Mouse (Mus musculus) naive thymus-derived CD4-positive, alpha-beta T cell, adult 2 months (primary cell): ENCODE data around the gene Grhpr.
"Not testable (repeated sequence)": the region's sequence is repeated elsewhere in the genome, so short reads cannot be mapped to it uniquely, and the experiment has no call there.

Experiments used
- DNase-seq: peaks from one replicate; pipeline ENCODE4 v3.0.0-alpha.2; 2011; ENCODE audit warnings: low read depth

The Grhpr gene

DNA sequence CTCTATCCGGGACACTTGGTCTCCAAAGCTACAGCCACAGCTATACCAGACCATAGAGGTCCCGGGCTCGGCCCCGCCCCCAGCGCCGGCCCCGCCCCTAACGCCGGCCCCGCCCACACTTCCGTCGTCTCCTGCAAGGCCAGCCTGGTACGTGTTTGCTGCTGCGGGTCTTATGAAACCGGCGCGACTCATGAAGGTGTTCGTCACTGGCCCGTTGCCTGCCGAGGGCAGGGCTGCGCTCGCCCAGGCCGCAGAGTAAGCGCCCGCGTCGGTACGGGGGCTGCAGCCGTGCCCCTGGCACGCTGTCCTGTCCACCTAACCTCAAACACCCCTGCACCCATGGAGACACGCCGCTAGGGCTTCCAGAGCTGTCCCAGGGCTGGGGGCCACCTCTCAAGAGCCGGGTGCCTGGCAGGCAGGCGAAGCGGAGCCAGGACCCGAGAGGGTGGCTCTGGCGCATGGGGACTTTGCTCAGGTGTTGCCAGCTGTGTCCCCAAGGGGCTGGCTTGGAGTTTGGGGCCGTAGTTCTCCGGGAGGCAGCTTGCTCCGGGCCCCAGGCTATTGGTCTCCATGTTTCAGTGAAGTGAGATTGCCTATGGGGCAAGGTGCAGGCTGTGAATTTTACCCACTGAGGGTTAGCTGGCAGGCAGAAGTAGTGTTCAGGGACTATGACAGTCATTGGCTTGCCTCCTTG, at the start of gene Grhpr:
TSS of gene Grhpr (plus strand) at position 116 of the 694 bp plus-strand sequence.
- DNase-seq: peak; percentile 92

DNA sequence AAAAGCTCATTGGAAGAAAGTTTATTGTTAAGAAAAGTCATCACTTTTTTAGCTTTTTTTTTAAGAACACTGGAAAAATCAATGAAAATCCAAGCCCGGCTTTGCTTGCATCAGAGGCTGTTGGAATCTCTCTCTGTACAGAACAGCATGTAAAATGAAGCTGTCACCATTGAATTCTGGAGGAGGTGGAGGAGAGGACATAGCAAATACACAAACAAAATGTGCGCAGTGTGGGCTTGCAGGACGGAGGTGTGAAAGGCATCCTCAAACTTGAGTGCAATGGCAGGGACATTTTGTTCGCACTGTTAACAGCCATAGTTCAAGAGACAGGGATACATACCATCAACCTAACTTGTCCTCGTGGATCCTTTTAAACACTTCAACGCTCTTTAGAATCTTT, 49.5 kb upstream of the Grhpr start:
- no peak for DNase-seq

GRCm38 (mm10) chr4:44938359-44939340, 42.5 kb upstream of the Grhpr start:
- no peak for DNase-seq

GRCm38 (mm10) chr4:44939576-44940249, 41.5 kb upstream of the Grhpr start:
- no peak for DNase-seq

GRCm38 (mm10) chr4:44940286-44940685, 40.9 kb upstream of the Grhpr start:
- no peak for DNase-seq

- no peak for DNase-seq
Observed at GRCm38 (mm10) chr4:44942237-44942636, 39.0 kb upstream of the Grhpr start.

DNA sequence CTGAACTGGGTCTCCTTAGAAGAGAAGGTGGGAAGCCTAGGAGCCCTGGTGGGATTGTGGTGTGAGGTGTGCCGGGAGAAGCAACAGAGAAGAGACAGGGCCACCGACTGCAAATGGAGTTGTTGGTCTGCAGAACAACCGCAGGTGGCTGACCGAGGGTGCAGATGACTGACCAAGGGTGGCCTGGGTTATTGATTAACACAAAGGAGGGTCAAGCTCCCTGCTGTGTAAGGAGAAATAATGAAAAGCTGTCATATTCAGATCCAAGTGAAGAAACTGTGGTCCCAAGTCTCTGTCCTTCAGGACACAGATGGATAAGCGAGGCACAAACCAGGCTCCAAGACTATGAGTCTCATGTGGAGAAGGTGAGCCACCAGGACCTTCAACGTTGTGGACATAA, 37.7 kb upstream of the Grhpr start:
- DNase-seq: no peak

- DNase-seq: no peak
Observed at GRCm38 (mm10) chr4:44944426-44945075, 36.6 kb upstream of the Grhpr start.

DNA sequence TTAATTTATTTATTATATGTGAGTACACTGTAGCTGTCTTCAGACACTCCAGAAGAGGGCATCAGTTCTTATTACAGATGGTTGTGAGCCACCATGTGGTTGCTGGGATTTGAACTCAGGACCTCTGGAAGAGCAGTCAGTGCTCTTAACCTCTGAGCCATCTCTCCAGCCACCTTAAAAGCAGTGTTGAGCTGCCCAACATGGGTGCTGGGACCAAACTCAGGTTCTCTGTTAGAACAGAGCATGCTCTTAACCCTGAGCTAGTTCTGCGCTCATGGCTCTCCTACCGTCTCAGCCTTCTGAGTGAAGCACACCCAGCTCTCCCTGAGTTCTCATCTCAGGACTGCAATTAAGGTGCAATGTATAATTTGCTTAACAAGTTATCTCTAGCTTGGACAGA, 35.1 kb upstream of the Grhpr start:
- DNase-seq: not testable (repeated sequence)

DNA sequence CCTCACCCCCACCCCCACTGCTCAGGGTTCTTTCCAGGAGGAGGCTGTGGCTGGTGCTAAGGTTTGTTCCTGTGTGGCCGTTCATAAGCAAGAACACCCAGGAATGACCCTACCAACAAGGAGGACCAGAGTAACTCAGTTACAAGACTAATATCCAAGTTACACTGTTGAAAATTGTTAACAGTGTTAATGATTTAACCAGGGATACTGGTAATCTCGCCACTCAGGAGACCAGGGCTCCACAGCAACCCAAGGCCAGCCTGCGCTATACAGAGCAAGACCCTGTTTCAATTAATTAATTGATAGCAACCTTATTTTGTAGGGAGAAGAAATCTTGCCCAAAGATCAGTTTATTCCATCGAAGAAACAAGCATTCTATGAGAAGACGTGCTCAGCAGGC, 33.7 kb upstream of the Grhpr start:
- no peak for DNase-seq

GRCm38 (mm10) chr4:44948314-44948713, 32.9 kb upstream of the Grhpr start:
- DNase-seq: no peak

DNA sequence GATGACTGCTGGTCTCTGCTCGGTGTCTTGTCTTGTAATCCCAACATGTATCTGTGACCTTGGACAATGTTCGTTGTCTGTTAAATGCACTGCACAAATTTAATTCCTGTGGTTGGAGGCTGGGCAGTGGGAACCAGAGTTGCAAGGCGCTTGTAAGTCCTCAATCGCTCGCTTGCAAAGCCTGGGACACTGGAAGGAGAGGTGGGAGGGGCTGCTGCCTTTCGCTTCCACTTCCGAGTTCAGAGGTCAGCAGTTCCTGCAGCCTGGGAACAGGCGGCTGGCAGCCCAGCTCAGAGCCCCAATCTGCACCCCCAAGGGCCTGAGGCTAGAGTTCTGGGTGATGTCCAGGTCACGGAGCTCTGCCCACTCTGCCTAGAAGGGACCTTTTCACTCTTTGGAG, 28.2 kb upstream of the Grhpr start:
- DNase-seq: no peak

GRCm38 (mm10) chr4:44958776-44959175, 22.4 kb upstream of the Grhpr start:
- DNase-seq: no peak

DNA sequence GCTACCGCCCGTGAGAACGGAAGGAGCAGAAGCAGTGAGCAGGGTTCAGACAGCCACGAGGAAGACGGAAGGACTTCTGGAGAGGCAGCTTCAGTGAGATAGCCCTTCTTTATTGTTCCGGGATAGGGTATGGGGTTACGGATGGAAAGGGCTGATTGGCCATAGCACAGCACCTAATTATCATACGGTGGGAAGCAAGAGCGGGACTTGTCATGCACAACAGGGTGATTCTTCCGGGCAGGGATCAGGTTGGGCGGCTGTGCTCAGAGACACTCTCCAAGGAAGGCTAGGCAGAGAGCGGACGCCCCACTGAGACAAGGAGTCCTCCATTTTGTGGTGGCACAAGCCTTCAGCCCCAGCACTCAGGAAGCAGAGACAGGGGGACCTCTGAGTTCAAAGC, 22.0 kb upstream of the Grhpr start:
- DNase-seq: no peak

DNA sequence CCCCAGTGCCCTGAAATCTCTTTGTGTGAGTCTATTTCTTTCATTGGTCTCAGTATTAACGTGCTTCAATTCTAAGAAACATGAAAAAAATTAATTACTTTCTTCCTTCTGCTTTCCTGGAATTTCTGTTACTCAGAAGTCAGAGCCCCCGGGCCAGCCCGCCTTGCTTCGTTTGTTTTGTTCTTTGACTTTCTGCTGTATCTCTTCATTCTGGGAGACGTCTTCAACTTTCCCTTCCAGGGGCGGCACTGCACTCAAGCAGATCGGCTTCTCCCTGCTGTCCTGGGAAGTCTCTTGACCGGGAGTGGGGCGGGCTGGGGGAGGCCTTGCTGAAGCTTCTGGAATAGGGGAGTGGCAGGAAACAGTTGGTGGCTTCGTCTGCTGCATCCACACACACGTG, 18.0 kb upstream of the Grhpr start:
- no peak for DNase-seq

- no peak for DNase-seq
Observed at GRCm38 (mm10) chr4:44965175-44965574, 16.0 kb upstream of the Grhpr start.

DNA sequence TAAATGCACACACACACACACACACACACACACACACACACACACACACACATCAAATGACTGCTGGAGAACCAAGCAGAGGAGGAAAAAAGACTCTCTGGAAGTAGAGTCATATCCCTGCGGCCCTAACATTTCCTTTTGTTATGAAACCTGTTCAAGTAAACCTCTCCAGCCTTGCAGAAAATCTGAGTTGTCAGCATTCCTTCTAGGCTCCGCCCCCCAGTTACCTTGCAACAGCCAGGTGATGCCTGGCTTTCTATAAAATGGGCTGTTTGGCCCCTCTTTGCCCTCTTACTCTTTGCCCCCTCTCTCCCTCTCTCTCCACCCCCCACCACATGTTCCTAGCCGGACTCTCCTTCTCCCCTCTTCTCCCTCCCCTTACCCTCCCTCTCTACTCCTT, 15.5 kb upstream of the Grhpr start:
- no peak for DNase-seq

- no peak for DNase-seq
Observed at GRCm38 (mm10) chr4:44967402-44967801, 13.8 kb upstream of the Grhpr start.

DNA sequence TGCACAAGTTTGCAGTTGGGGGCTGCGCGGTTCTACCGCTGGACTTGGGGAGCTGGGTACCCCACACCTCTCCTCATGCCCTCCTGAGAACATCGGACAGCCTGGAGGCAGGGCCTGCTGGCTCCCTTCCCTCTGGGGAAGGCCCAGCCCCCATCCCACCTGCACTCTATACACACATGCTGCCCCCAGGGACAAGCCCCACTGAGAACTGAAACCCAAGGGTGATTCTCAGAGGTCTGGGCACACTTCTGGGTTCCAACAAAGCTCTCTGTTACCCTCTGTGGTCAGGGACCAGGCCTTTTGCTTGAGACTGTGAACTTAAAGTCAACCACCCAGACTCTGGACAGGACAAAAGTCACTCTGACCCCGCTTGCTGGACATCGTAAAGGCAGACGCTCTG, 11.1 kb upstream of the Grhpr start:
- no peak for DNase-seq

GRCm38 (mm10) chr4:44970612-44971110, 10.5 kb upstream of the Grhpr start:
- peak; percentile 76 for DNase-seq

- DNase-seq: peak; percentile 95
Observed at GRCm38 (mm10) chr4:44973450-44973849, 7.7 kb upstream of the Grhpr start.

GRCm38 (mm10) chr4:44973871-44974270, 7.3 kb upstream of the Grhpr start:
- DNase-seq: no peak
